Mouse (Mus musculus) heart, embryonic 14.5 days (tissue): ENCODE data around the gene Hipk1. TPM values are rescaled to one million over a fixed set of nuclear protein-coding genes. Genes with fewer than 3 reads are reported as not detected.
A peak's percentile ranks its signal among the peaks of the same experiment; 100 is the strongest.

Source experiments
- ATAC-seq: fragments of 200-750 bp; cut with Nextera tagmentation; 2 replicates; pipeline ENCODE4 v1.8.0; 2017; ENCODE audit warnings: low read depth, moderate TSS enrichment; ENCODE audit not compliant: insufficient number of reproducible peaks, insufficient read depth, low FRiP score
- H3K27ac ChIP-seq, 2 experiments: fragments of 200-500 bp in 1 of 2; fragments of 300-500 bp in 1 of 2; sonication (generic) in 1 of 2; replicated peaks in 1 of 2; 2 replicates each; pipeline ENCODE4 v1.5.1; 2012 to 2014; ENCODE audit warnings: low read depth in 2 of 2, low read length in 2 of 2, control low read depth in 1 of 2, mild to moderate bottlenecking in 1 of 2, mixed read lengths in 1 of 2; ENCODE audit not compliant: control insufficient read depth in 1 of 2, insufficient read depth in 1 of 2
- H3K27me3 ChIP-seq: fragments of 300-500 bp; sonication (generic); 2 replicates; pipeline ENCODE4 v1.6.1; 2014; ENCODE audit warnings: mild to moderate bottlenecking, low read length, control low read depth; ENCODE audit not compliant: control insufficient read depth, insufficient read depth
- H3K36me3 ChIP-seq: fragments of 300-500 bp; sonication (generic); 2 replicates; pipeline ENCODE4 v1.6.1; 2014; ENCODE audit warnings: mild to moderate bottlenecking, control low read depth, low read length, mixed read lengths; ENCODE audit not compliant: control insufficient read depth, insufficient read depth
- H3K4me1 ChIP-seq, 2 experiments: fragments of 200-500 bp in 1 of 2; fragments of 300-500 bp in 1 of 2; sonication (generic) in 1 of 2; 2 replicates each; pipeline ENCODE4 v1.6.1; 2012 to 2014; ENCODE audit warnings: low read length in 2 of 2, control low read depth in 1 of 2, mixed read lengths in 1 of 2; ENCODE audit not compliant: control insufficient read depth in 2 of 2, insufficient read depth in 2 of 2
- H3K4me2 ChIP-seq: fragments of 300-500 bp; sonication (generic); 2 replicates; pipeline ENCODE4 v1.6.1; 2014; ENCODE audit warnings: mild to moderate bottlenecking, low read length
- H3K4me3 ChIP-seq, 2 experiments: fragments of 200-500 bp in 1 of 2; fragments of 300-500 bp in 1 of 2; sonication (generic) in 1 of 2; 2 replicates each; pipeline ENCODE4 v1.5.1; 2012 to 2014; ENCODE audit warnings: low read length in 2 of 2, mild to moderate bottlenecking in 2 of 2, control low read depth in 1 of 2, low read depth in 1 of 2, moderate library complexity in 1 of 2; ENCODE audit not compliant: control insufficient read depth in 1 of 2, insufficient read depth in 1 of 2
- H3K9ac ChIP-seq: fragments of 300-500 bp; sonication (generic); 2 replicates; pipeline ENCODE4 v1.6.1; 2014; ENCODE audit warnings: mild to moderate bottlenecking, low read length
- H3K9me3 ChIP-seq: fragments of 300-500 bp; sonication (generic); 2 replicates; pipeline ENCODE4 v1.6.1; 2016; ENCODE audit warnings: low read length, control low read depth; ENCODE audit not compliant: control insufficient read depth
- WGBS: fragments of 180-500 bp; shearing (Covaris S2); extraction: QIAGEN DNeasy Blood & Tissue Kit; methylation state at CpG from one replicate; pipeline ENCODE4 v1.1.7; 2014; 5-methylcytosine and 5-hydroxymethylcytosine counted together
- polyA plus RNA-seq: library from polyadenylated mRNA; unstranded; fragments of >200 nt; fragmentation: Nextera tagmentation; extraction: Ambion mirVana; gene quantifications from 2 replicates; pipeline ENCODE4 v1.2.1, GENCODE M21; 2014

The Hipk1 gene
- polyA plus RNA-seq, 1 experiment from 2014 or later: 15.3 TPM

DNA sequence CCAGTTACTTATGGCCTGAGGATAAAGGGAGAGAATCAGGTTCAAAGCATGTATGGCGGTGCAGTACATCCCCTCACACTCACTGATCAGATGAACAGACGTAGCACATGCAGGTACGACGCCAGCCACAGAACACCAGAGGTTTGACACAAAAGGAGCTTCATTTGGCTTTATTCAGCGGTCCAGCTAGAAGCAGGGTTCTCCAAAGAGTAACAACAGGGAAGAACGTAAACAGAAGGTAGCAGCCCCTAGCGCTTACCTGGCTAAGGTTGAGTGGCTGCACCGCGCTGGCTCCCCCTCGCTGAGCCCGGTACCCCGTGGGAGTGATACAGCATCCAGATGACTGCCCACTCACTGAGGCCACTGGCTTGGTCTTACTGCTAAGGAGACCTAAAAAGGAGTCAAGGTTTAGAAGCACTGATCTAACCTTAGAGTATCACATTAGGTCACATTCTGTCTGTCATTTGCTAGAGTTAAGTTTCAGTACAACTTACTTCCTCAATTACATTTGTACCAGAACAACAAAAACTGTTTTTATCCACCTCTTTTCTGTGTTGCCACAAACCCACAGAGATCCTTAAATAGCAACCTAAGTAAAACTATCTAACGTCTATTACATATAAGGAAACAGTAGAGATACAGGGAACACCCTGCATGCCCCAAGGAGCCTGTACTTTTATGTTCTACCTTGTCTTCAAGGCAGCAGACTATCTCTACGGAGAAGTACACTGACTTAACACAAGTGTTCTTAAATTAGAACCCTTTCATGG, 46.2 kb downstream of the Hipk1 start:
- Histone ChIP-seq H3K27ac (no peak overlapping the region), H3K4me3 (no peak overlapping the region), H3K36me3 (peaks cover 88% of the 10 kb centered on the region), H3K27me3 (no peaks in the 10 kb centered on the region), H3K9me3 (no peaks in the 10 kb centered on the region), H3K4me2 (no peak overlapping the region), H3K9ac (no peak overlapping the region), H3K4me1 (peaks cover 0 to 6% of the 10 kb centered on the region in 2 experiments; a peak in 1 of 4 replicates)
- WGBS: 82% methylated on average over 14 of the region's 14 CpGs
- ATAC-seq: no peak

DNA sequence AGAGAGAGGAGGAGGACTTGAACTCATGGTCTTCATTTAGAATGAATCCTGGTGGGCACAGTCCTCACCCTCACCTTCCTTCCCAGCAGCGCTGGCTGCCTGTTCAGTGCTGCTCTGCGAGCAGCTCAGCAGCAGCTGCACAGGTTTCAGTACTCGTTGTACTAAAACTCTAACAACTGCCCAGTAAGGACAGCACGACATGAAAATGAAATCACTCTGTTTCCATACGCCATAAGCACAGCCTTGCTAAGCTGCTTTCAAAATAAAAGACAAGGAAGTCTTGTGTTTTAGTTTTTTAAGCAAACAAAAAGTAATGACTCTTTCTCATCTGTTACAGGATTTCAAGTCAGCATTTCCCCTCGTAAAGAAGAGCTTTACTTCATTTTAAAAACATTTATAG, 48.2 kb downstream of the Hipk1 start:
- Histone ChIP-seq H3K36me3 (peaks cover 68% of the 10 kb centered on the region), H3K4me2 (no peak overlapping the region)

GRCm38 (mm10) chr3:103740342-103740741, 51.0 kb downstream of the Hipk1 start:
- ATAC-seq: no peak
- H3K36me3 ChIP-seq: peaks cover 40% of the 10 kb centered on the region

More for the DNA sequence above, 48.2 kb downstream of the Hipk1 start:
- Histone ChIP-seq H3K4me3 (no peak overlapping the region), H3K9me3 (no peaks in the 10 kb centered on the region), H3K9ac (no peak overlapping the region), H3K27ac (no peak overlapping the region), H3K4me1 (peaks cover 0 to 13% of the 10 kb centered on the region in 2 experiments; a peak in 2 of 4 replicates), H3K27me3 (no peaks in the 10 kb centered on the region)
- no peak for ATAC-seq
- WGBS: 86% methylated on average over 6 of the region's 6 CpGs

GRCm38 (mm10) chr3:103739329-103739728, 52.0 kb downstream of the Hipk1 start, which contains the start of gene Gm10964:
Gene Gm10964, plus strand, starts transcription at chr3:103739366.
- peaks cover 30% of the 10 kb centered on the region for H3K36me3 ChIP-seq
- H3K27ac ChIP-seq: peak within 1 kb of the TSS; percentile 94 to 99
- H3K9ac ChIP-seq: peak within 1 kb of the TSS; percentile 74
- 79% methylated on average over 1 of the region's 1 CpGs for WGBS
- H3K4me1 ChIP-seq: peaks cover 36 to 41% of the 10 kb centered on the region in 2 experiments
- H3K4me3 ChIP-seq: peak within 1 kb of the TSS; percentile 43 to 47
- no peak for ATAC-seq
- peak within 1 kb of the TSS; percentile 68 for H3K4me2 ChIP-seq
- H3K9me3 ChIP-seq: no peaks in the 10 kb centered on the region
- H3K27me3 ChIP-seq: no peaks in the 10 kb centered on the region

More at GRCm38 (mm10) chr3:103740342-103740741, 51.0 kb downstream of the Hipk1 start:
- Histone ChIP-seq H3K4me3 (no peak overlapping the region), H3K4me2 (no peak overlapping the region), H3K27me3 (no peaks in the 10 kb centered on the region), H3K4me1 (peaks cover 26 to 31% of the 10 kb centered on the region in 2 experiments), H3K27ac (no peak overlapping the region), H3K9me3 (no peaks in the 10 kb centered on the region), H3K9ac (no peak overlapping the region)
- 57% methylated on average over 5 of the region's 5 CpGs for WGBS

DNA sequence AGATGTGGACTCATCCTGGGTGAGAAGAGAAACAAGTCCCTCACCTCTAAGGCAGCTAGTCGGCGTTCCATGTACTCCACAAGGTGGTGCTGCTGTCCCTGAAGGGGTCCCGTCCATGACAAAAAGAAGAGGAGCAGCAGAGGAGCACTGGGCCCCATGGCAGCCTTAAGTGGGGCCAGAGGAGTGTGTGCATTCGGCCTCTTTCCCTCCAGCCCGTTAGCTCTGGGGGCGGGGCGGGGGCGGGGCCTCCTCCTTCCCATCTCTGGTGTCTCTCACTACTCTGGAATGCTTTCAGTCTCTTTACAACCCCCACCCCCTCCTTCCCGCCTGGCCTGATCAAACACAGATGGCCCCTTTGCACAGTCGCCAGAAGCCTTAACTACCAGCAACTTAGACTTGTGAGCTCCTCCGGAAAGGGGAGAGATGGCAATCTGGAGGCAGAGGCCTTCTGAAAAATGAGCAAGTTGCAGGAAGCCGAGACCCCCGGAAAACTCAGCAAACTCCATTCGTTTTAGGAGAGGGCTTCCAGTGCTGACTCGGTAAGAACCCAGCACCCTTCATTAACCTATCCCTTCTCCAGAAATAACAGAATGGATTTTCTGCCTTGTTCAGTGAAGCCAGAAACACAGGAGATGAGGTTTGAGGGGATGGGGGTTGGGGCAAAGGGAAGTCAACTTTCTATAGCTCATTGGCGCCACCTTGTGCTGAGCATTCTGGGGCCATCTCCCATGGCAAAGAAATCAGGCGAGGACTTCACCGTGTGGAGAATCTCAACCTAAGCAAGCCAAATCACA, 53.4 kb downstream of the Hipk1 start, which contains the start of gene Olfml3:
TSS of gene Olfml3 (minus strand) at position 224 of the 794 bp plus-strand sequence.
- Histone ChIP-seq H3K36me3 (peaks cover 16% of the 10 kb centered on the region), H3K4me3 (peak within 1 kb of the TSS; percentile 43 to 47), H3K4me1 (peaks cover 44 to 46% of the 10 kb centered on the region in 2 experiments), H3K27ac (peak within 1 kb of the TSS; percentile 94 to 99), H3K9ac (peak within 1 kb of the TSS; percentile 74), H3K4me2 (peak within 1 kb of the TSS; percentile 68), H3K27me3 (no peaks in the 10 kb centered on the region), H3K9me3 (no peaks in the 10 kb centered on the region)
- under 1% methylated on average over 18 of the region's 18 CpGs for WGBS
- peak; percentile 88 for ATAC-seq

- peak overlapping the region; percentile 74 for H3K9ac ChIP-seq
- H3K4me2 ChIP-seq: peak overlapping the region; percentile 68
- 27% methylated on average over 16 of the region's 16 CpGs for WGBS
- H3K36me3 ChIP-seq: peaks cover 11% of the 10 kb centered on the region
- peak overlapping the region; percentile 85 to 94 for H3K27ac ChIP-seq
- ATAC-seq: no peak; the same call in 1 of the 2 replicates
- H3K4me1 ChIP-seq: peaks cover 46% of the 10 kb centered on the region in 2 experiments
- H3K27me3 ChIP-seq: no peaks in the 10 kb centered on the region
- no peaks in the 10 kb centered on the region for H3K9me3 ChIP-seq
- peak overlapping the region; percentile 43 to 45 for H3K4me3 ChIP-seq
These were observed 54.2 kb downstream of the Hipk1 start for GRCm38 (mm10) chr3:103737061-103737754.
